Mouse (Mus musculus) liver, embryonic 18 days (tissue): ENCODE measurements around the gene Dhodh. TPM values are rescaled to one million over a fixed set of nuclear protein-coding genes. Genes with fewer than 3 reads are reported as not detected.

Source experiments
- polyA plus RNA-seq: library from polyadenylated mRNA; depleted of rRNA; stranded (reverse); fragments of >200 nt; gene quantifications from 2 replicates; pipeline ENCODE4 v1.2.3, GENCODE M21; 2012; rRNA removed

Dhodh gene
- polyA plus RNA-seq = 11.4 and 15.1 TPM in 2 replicates

DNA sequence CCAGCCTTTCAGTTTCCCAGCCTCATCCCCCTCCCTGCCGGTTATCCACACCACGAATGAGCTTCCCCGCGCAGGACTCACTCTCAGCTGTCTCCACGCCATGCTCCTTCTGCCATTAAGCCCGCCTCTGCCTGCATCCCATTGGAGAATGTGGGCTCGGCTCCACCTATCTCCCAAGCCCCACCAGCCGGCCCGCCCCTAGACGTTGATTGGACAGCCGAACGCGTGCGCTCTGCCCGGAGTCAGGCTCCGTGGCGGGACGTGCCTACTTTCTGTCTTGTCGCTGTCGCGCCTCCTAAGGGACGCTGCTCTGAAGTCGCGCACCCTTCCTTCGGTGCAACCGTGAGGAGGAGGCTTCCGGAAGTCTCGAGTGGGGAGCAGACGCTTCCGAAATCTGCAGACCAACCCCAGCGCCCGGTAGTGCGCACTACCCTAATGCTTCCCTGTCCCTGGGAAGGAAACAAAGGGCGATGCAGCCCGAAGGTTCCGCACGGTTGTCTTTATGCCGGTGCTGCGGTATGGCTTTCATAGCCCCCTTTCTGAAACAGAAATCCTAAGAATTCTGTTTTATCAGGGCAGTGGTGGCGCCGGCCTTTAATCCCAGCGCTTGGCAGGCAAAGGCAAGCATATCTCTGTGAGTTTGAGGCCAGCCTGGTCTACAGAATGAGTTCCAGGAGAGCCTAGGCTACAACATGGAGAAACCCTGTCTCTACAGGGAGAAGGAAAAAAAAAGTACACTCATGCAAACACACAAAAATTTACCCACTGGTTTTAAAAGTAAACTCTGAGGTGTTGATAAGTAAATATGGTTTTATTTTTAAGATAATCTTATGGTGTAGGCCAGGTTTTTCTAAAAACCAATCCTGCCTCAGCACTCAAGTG lies at the start of gene Dhodh:
TSS of gene Dhodh (minus strand) at position 403 of the 882 bp plus-strand sequence.

DNA sequence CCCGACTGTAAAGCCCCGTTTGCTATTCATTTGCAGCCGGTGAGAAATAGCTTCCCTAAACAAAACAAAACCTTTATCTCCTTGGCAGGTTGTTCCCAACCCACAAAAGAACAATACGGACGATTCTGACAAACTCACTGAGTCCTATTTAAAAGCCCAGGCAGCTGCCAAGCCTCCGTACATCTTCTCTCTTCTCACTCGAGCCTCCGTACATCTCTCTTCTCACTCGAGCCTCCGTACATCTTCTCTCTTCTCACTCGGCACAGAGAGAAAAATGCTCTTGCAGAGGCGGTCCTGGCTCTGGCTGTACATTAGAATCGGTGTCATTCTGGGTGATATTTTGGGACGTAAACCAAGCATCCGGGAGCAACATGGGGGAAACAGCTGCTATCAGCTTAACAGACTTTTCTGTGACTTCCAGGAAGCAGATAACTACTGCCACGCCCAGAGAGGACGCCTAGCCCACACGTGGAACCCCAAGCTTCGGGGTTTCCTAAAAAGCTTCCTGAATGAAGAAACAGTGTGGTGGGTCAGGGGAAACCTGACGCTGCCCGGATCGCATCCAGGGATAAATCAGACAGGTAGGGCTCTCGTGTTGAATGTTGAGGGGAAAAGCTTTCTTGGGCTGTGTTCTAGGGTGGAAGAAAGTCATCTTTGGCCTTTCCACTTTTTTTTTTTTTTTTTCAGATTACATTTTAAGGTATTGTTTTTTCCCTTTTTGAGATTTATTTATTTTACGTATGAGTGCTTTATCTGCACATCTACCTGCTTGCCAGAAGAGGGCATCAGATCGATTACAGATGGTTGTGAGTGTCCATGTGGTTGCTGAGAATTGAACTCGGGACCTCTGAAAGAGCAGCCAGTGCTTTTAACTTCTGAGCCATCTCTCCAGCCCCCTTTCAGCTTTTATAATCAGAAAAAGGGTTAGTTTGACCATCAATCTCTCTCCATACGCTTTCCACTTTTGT lies 6.1 kb upstream of the Dhodh start, which contains the start of gene Pkd1l3:
TSS of gene Pkd1l3 (plus strand) at position 275 of the 968 bp plus-strand sequence.

DNA sequence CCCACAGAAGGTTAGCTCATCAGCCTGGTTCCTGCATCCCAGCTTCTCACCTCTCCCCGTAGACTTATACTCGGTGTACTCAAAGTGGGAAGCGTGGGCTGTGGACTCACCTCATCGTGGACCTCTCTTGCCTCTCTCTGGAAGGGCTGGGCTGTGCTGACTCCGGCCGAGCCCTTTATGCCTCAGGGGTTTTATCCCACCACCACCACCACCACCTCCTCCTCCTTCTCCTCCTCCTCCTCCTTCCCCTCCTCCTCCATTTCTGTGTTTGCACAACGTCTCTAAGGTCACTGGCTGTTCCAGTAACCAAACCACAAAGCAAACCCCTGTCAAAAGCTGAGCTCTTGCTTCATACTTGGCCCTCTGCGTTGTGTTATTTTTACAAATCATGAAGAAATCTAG lies 29.6 kb downstream of the Dhodh start, which contains the start of gene Hp:
TSS of gene Hp (minus strand) at position 273 of the 402 bp plus-strand sequence.

DNA sequence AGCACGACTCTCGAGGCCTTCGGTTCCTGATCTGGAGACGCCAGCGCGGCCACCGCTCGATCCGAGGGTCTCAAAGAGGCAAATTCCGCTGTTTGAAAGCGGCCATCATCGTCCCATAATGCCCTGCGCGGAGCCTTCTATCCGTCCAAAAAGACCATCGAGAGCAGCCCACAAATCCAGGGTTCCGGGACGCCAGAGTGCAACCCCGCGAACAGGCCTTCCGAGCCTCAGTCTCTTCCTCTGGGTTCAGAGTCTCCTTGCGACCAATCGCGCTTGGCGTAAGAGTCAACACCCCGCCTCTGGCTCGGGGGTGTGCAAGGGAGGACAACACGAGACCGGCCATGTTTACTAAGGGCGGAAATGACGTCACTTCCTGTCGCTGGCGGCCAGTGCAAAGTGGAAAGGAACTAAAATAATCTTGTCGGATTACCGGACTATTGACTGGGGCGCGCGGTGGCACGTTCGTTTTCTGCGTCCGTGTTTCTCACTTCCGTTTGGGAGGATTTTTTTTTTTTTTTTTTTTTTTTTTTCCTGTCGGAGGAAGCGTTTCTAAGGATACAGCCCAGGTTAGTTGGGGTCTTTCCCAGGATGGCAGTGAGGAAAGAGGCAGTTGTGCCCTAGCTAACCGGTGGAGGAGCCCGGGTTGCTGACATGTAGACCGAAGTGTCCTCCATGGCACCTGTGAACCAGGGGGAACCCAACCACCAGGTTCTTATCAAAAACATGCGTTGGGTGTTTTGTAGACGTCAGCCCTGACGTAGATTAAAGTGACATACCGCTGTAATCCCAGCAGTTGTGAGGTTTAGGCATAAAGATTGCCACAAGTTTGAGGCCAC lies 42.8 kb downstream of the Dhodh start, which contains the start of the genes Dhx38 and Txnl4b:
TSS of gene Dhx38 (minus strand) at position 364 of the 836 bp plus-strand sequence.
TSS of gene Txnl4b (plus strand) at position 395 of the 836 bp plus-strand sequence.

Other genes with a start within 250 kb of the Dhodh start
- not detected in 2 replicates for gene Pmfbp1, start 114.6 kb downstream of the Dhodh start, polyA plus RNA-seq
- 6.2 and 8.4 TPM in 2 replicates for gene Dhx38, start 42.8 kb downstream of the Dhodh start, polyA plus RNA-seq
- 2.6 and 2.7 TPM in 2 replicates for gene Txnl4b, start 42.8 kb downstream of the Dhodh start, polyA plus RNA-seq
- gene Hp, start 29.5 kb downstream of the Dhodh start, polyA plus RNA-seq = 1,566 and 1,769 TPM in 2 replicates
- gene Pkd1l3, start 5.8 kb upstream of the Dhodh start, polyA plus RNA-seq = 0.54 and 0.80 TPM in 2 replicates
- gene Ist1, start 84.6 kb upstream of the Dhodh start, polyA plus RNA-seq = 24.7 and 26.5 TPM in 2 replicates
- gene Zfp821, start 96.9 kb upstream of the Dhodh start, polyA plus RNA-seq = 4.3 and 4.6 TPM in 2 replicates
- gene Atxn1l, start 129.1 kb upstream of the Dhodh start, polyA plus RNA-seq = 2.6 and 3.1 TPM in 2 replicates
- 20.4 and 23.7 TPM in 2 replicates for gene Ap1g1, start 169.9 kb upstream of the Dhodh start, polyA plus RNA-seq